Mouse (Mus musculus): ENCODE measurements around the gene Ly6g5b. TPM values are rescaled to one million over a fixed set of nuclear protein-coding genes. Genes with fewer than 3 reads are reported as not detected.

Gene Ly6g5b
- total RNA-seq, 2 experiments from 2014 or later, result 8.8 TPM; not detected in 1

GRCm38 (mm10) chr17:35083929-35084497 lies 31.2 kb downstream of the Ly6g5b start:
- no peak for ATAC-seq (replicated peaks; ENCODE audit: low FRiP score, poor library complexity, severe bottlenecking)

- ATAC-seq (replicated peaks; ENCODE audit: low FRiP score, poor library complexity, severe bottlenecking), result no peak
Measured at GRCm38 (mm10) chr17:35082841-35083576, 32.2 kb downstream of the Ly6g5b start.

- ATAC-seq (replicated peaks; ENCODE audit: low FRiP score, poor library complexity, severe bottlenecking), result no peak
Measured at GRCm38 (mm10) chr17:35080710-35081109, 34.5 kb downstream of the Ly6g5b start.

DNA sequence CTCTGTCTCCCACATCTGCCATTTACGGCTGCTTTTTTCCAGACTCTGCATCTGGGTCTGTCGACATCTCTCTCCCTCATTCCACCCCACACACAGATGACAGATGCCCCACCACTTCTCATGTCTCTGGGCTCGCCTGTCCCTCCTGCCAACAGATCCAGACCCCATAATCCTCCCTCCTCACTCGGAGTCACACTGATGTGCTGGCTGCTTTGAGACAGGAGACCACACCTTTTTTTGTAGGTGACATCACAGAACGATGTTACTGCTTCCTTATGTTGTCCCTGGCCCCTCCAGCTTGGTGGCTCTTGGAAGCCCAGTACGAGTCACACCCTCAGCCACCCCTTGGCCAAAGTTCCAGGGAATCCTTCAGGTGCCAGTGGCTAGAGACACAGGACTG lies 35.0 kb downstream of the Ly6g5b start:
- peak; percentile 66 for ATAC-seq (replicated peaks; ENCODE audit: low FRiP score, poor library complexity, severe bottlenecking)

DNA sequence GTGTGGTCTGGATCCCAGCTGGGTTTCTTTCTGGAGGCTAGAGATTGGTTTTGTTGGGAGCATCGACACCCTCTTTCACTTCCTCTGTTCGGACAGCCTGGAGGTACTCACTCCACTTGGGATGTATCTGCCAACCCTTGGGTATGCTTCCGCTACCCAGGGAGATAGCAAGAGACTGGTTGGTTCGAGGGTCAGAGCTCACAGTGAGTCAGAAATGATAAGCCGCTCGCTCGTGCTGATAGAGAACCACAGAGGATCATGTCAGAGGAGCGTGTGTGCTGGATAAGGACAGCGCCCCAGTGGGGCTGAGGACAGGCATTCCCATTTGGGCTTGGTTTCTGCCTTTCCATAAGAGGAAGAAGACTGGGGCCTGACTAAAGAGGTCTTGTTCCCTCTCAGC lies 35.5 kb downstream of the Ly6g5b start:
- ATAC-seq (replicated peaks; ENCODE audit: low FRiP score, poor library complexity, severe bottlenecking), result peak; percentile 92

GRCm38 (mm10) chr17:35077786-35078233 lies 37.4 kb downstream of the Ly6g5b start, which contains the start of gene Ly6g6d:
Gene Ly6g6d, minus strand, starts transcription at chr17:35078065.
- ATAC-seq (replicated peaks; ENCODE audit: low FRiP score, poor library complexity, severe bottlenecking), result no peak

DNA sequence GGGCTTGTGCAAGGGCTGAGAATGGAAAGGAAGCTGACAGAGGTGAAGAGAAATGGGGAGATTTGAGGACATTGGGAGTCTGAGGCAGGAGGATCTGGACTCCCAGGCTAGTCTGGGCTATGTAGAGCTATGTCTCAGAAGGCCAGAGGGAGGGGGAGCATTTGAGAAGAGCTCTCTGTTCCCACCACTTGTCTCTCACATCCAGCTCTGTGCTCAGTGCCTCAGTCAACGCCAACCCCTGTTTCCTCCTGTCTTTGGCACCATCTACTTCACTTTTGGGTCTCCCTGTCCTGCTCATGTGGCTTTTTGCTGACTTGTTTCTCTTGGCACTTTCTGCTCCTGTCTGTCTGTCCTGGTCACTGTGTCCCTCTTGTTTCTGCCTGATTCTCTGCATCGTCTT lies 37.9 kb downstream of the Ly6g5b start:
- no peak for ATAC-seq (replicated peaks; ENCODE audit: low FRiP score, poor library complexity, severe bottlenecking)

GRCm38 (mm10) chr17:35076507-35077176 lies 38.6 kb downstream of the Ly6g5b start, which contains the start of gene Ly6g6e:
Gene Ly6g6e, plus strand, starts transcription at chr17:35076902.
- ATAC-seq (replicated peaks; ENCODE audit: low FRiP score, poor library complexity, severe bottlenecking), result no peak

GRCm38 (mm10) chr17:35074097-35074496 lies 41.1 kb downstream of the Ly6g5b start:
- no peak for ATAC-seq (replicated peaks; ENCODE audit: low FRiP score, poor library complexity, severe bottlenecking)

DNA sequence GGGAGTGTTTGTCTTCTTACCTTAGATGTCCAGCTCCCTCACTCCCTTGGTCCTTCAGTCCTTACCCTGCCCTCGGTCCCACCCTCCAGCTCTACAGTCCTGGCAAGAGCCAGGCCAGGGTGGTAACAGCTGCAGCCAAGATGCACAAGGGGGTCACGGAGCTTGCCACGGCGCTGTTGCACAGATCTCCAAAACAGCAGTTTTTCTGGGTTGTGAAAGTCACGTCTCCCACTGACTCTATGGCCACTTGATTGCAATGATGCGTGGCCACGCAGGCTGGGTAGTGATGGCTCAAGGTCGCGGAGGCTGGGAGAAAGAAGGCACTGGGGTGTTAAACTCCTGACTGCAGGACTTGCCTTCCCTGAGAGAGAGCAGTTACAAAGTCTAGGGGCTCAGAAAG lies 43.8 kb downstream of the Ly6g5b start:
- no peak for ATAC-seq (replicated peaks; ENCODE audit: low FRiP score, poor library complexity, severe bottlenecking)

DNA sequence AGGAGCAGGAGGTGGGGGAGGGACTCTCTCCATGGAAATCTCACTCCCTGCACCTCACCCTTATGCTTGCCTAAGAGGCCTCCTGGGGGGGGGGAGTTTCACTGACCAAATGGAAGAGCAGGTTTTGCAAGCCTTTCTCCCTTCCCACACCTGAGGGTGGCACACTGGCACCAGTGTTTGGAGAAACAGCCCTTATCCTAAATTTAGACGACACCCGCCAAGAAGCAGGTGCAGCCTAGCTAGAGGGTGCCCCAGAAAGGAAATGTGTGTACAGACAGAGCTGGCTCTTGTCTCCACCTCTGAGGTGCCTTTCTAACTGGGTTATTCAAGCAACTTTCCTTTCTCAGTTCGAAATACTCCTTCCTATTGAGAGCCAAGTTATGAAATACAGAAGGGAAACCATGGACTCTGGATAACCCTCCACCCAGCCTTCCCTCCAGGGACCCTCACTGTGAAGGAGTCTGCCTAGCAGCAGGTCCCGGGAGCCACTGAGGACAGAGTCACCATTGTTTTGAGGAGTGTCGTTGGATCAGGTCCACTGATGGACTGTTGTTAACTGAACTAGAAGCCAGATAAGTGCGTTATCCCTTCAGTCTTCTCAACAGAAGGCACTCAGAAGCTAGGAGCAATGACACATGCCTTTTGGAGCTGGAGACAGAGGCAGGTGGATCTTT lies 44.5 kb downstream of the Ly6g5b start:
- ATAC-seq (replicated peaks; ENCODE audit: low FRiP score, poor library complexity, severe bottlenecking), result no peak

- ATAC-seq (replicated peaks; ENCODE audit: low FRiP score, poor library complexity, severe bottlenecking), result no peak
Measured at GRCm38 (mm10) chr17:35068213-35068914, 46.9 kb downstream of the Ly6g5b start.

DNA sequence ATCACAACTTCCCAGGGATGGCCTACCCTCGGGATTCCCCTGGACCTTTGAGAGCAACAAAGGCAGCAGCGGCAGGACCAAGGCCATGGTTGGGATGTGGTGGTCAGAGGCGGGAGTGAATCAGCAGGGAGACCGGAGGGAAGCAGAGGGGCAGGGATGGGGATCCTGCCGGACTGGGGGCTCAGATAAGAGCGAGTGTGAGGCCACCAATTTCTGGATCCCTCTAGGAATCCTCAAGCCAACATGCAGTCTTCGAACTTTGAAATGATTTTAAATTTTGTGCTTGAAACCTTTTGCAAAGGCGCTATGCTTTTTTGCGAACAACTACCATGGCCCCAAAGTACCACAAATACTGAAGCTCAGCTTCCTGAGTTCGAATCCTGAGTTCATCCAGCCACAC lies 49.1 kb downstream of the Ly6g5b start, which contains the start of gene Mpig6b:
Gene Mpig6b, minus strand, starts transcription at position 101 of the 400 bp plus-strand sequence.
- ATAC-seq (replicated peaks; ENCODE audit: low FRiP score, poor library complexity, severe bottlenecking), result no peak

- peak; percentile 74 for ATAC-seq (replicated peaks; ENCODE audit: low FRiP score, poor library complexity, severe bottlenecking)
Measured at GRCm38 (mm10) chr17:35064951-35065947, 50.0 kb downstream of the Ly6g5b start, which contains the start of gene Ly6g6c. Gene Ly6g6c, plus strand, starts transcription at chr17:35065388.

GRCm38 (mm10) chr17:35064378-35064877 lies 50.8 kb downstream of the Ly6g5b start:
- no peak for ATAC-seq (replicated peaks; ENCODE audit: low FRiP score, poor library complexity, severe bottlenecking)
